ENCODE assay signal across 10 mouse cellular contexts in the genomic region with DNA sequence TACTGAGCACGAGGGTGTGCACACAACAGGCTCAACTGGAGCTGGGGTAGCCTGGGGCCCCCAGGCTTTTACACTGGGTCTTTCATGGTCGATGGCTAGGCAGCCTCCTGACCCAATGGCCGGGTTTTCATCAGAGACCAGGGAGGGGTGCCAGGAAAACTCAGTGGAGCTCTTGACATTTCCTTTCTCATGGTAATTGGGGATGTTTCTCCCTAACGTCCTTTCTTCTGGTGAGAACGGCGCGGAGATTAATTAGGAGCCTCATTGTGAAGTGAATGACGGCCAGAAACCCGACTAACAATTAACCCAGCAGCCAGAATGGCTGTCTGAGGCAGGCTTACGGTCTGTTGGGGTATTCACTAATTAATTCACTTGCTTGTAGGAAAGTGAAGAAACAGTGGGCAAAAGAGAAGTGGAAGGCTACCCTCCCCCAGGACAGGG.
DNase-seq lines count a peak whose midpoint lies in the region; ATAC-seq and TF ChIP-seq lines count a peak whose summit lies in the region.
"Had no signal": no experiment of that assay in that cellular context is flagged by ENCODE, and none has a peak within 500 bp of the region (broad histone marks: within the 10 kb centered on the region; RNA-seq: fewer than 3 reads in every experiment).

No protein-coding gene starts in this region.

- TF ChIP-seq EP300 in lung, postnatal 0 days (IDR thresholded peaks at IDR 0.05): no peak

- H3K9ac ChIP-seq in forebrain, embryonic 16.5 days (replicated peaks; ENCODE audit: low read depth, low read length): peak overlapping the region; percentile 50
- peak overlapping the region; percentile 10 for H3K9ac ChIP-seq in midbrain, embryonic 15.5 days
- no peak overlapping the region for H3K9ac ChIP-seq in lung, postnatal 0 days (replicated peaks; ENCODE audit: low read depth)
- H3K9ac ChIP-seq: embryonic facial prominence, embryonic 13.5 days; heart, embryonic 15.5 days had no signal

- ATAC-seq in forebrain, embryonic 16.5 days: peak; percentile 84
- ATAC-seq in midbrain, embryonic 15.5 days (replicated peaks): peak; percentile 79
- ATAC-seq in lung, postnatal 0 days: no peak

- peak overlapping the region; percentile 12; the same call in 1 of the 2 replicates for H3K27ac ChIP-seq in gastrocnemius, adult 2 months
- H3K27ac ChIP-seq in forebrain, embryonic 16.5 days (ENCODE audit: low read length): peak overlapping the region; percentile 94
- H3K27ac ChIP-seq in midbrain, embryonic 15.5 days: peak overlapping the region; percentile 84
- no peak overlapping the region for H3K27ac ChIP-seq in lung, postnatal 0 days (ENCODE audit: low read length)
- H3K27ac ChIP-seq: embryonic facial prominence, embryonic 13.5 days; heart, embryonic 15.5 days had no signal

- H3K4me3 ChIP-seq in gastrocnemius, adult 2 months: peak overlapping the region; percentile 17; the same call in 1 of the 2 replicates
- H3K4me3 ChIP-seq in forebrain, embryonic 16.5 days (replicated peaks; ENCODE audit: low read length): peak overlapping the region; percentile 39
- 0 out of 2 replicates have a peak overlapping the region, but pooled peaks have one; percentile 1 for H3K4me3 ChIP-seq in midbrain, embryonic 15.5 days
- H3K4me3 ChIP-seq in lung, postnatal 0 days (ENCODE audit: low read depth, low read length): no peak overlapping the region
- H3K4me3 ChIP-seq: embryonic facial prominence, embryonic 13.5 days; heart, embryonic 15.5 days had no signal

- intact Hi-C loops in gastrocnemius, adult 2 months (cut with DNase I): loop anchor here (5.0 kb wide), 1 partner anchor 43 kb away; no protein-coding TSS in a partner anchor
- intact Hi-C loops in gastrocnemius, postnatal 36 days (cut with DNase I): no loop called here

- H3K4me1 ChIP-seq in forebrain, embryonic 16.5 days (replicated peaks; ENCODE audit: control insufficient read depth, insufficient read depth, low read length): peaks cover 80% of the 10 kb centered on the region
- peaks cover 78% of the 10 kb centered on the region for H3K4me1 ChIP-seq in midbrain, embryonic 15.5 days
- no peaks in the 10 kb centered on the region for H3K4me1 ChIP-seq in lung, postnatal 0 days (ENCODE audit: insufficient read depth, low read depth, low read length)

- whole genome bisulfite sequencing in forebrain, embryonic 16.5 days: 2% methylated on average over 10 of the region's 10 CpGs
- WGBS in midbrain, embryonic 15.5 days: 6% methylated on average over 10 of the region's 10 CpGs
- WGBS in lung, postnatal 0 days: 26% methylated on average over 10 of the region's 10 CpGs

- TF ChIP-seq CTCF in gastrocnemius, adult 2 months (IDR thresholded peaks at IDR 0.05): no peak
- TF ChIP-seq CTCF in lung, postnatal 0 days (IDR thresholded peaks at IDR 0.05): no peak

- no peaks in the 10 kb centered on the region for H3K9me3 ChIP-seq in forebrain, embryonic 16.5 days (ENCODE audit: control insufficient read depth, low read length)
- H3K9me3 ChIP-seq in midbrain, embryonic 15.5 days: no peaks in the 10 kb centered on the region
- no peaks in the 10 kb centered on the region for H3K9me3 ChIP-seq in lung, postnatal 0 days (ENCODE audit: low read length)
- H3K9me3 ChIP-seq: embryonic facial prominence, embryonic 13.5 days; heart, embryonic 15.5 days had no signal

- H3K4me2 ChIP-seq in forebrain, embryonic 16.5 days (ENCODE audit: low read length): peak overlapping the region; percentile 40
- H3K4me2 ChIP-seq in midbrain, embryonic 15.5 days: peak overlapping the region; percentile 36
- H3K4me2 ChIP-seq in lung, postnatal 0 days (replicated peaks; ENCODE audit: low read depth, low read length): no peak overlapping the region
- H3K4me2 ChIP-seq: heart, embryonic 15.5 days had no signal

- peaks cover 17% of the 10 kb centered on the region for H3K36me3 ChIP-seq in forebrain, embryonic 16.5 days (ENCODE audit: control insufficient read depth, insufficient read depth)
- peaks cover 23% of the 10 kb centered on the region for H3K36me3 ChIP-seq in midbrain, embryonic 15.5 days (replicated peaks)
- H3K36me3 ChIP-seq in lung, postnatal 0 days (ENCODE audit: insufficient read depth, low read length): no peaks in the 10 kb centered on the region

- no peaks in the 10 kb centered on the region for H3K27me3 ChIP-seq in forebrain, embryonic 16.5 days (replicated peaks; ENCODE audit: control insufficient read depth, insufficient read depth, low read length)
- no peaks in the 10 kb centered on the region for H3K27me3 ChIP-seq in midbrain, embryonic 15.5 days (replicated peaks)
- no peaks in the 10 kb centered on the region for H3K27me3 ChIP-seq in lung, postnatal 0 days (replicated peaks; ENCODE audit: insufficient read depth, low read length)
- H3K27me3 ChIP-seq: embryonic facial prominence, embryonic 13.5 days; heart, embryonic 15.5 days had no signal

- DNase-seq in gastrocnemius, adult 2 months: no peak
- DNase-seq in gastrocnemius, postnatal 36 days: no peak
- DNase-seq in ZHBTc4 (ENCODE audit: low read depth, low spot score): peak; percentile 87
- no peak for DNase-seq in lung, postnatal 0 days (ENCODE audit: low spot score)
- no peak for DNase-seq in adrenal gland, postnatal 14 days
- DNase-seq in thymus, postnatal 25 days: no peak
